Mouse (Mus musculus) CH12.LX (cell line): ENCODE data around the gene Gpr143.

ENCODE experiments used
- BHLHE40 ChIP-seq: IDR thresholded peaks from 2 replicates; pipeline ENCODE4 v1.6.1; 2011; ENCODE audit warnings: mild to moderate bottlenecking, low read depth, low read length, improper control_type of control experiment
- CTCF ChIP-seq, 2 experiments: IDR thresholded peaks in 1 of 2; conservative IDR thresholded peaks in 1 of 2; 2 replicates each; pipeline ENCODE4 v1.5.1; 2011 to 2012; ENCODE audit warnings: low read depth in 2 of 2, low read length in 2 of 2, improper control_type of control experiment in 1 of 2, inconsistent platforms in 1 of 2, mild to moderate bottlenecking in 1 of 2, moderate library complexity in 1 of 2
- MAX ChIP-seq: IDR thresholded peaks from 2 replicates; pipeline ENCODE4 v1.6.1; 2011; ENCODE audit warnings: low read length, improper control_type of control experiment
- PAX5 ChIP-seq: IDR thresholded peaks from 2 replicates; pipeline ENCODE4 v1.6.1; 2012; ENCODE audit warnings: low read length, inconsistent platforms, mixed read lengths
- POLR2A ChIP-seq: IDR thresholded peaks from 2 replicates; pipeline ENCODE4 v1.6.1; 2011; ENCODE audit warnings: low read depth, mild to moderate bottlenecking, improper control_type of control experiment, low read length
- POLR2AphosphoS2 ChIP-seq: IDR thresholded peaks from 2 replicates; pipeline ENCODE4 v1.6.1; 2011; ENCODE audit warnings: low read depth, low read length, improper control_type of control experiment
- USF1 ChIP-seq: IDR thresholded peaks from 2 replicates; pipeline ENCODE4 v1.6.1; 2014; ENCODE audit warnings: low read depth, mild to moderate bottlenecking, inconsistent platforms, low read length, improper control_type of control experiment

- TF ChIP-seq MAX (no peak), POLR2A (no peak), CTCF (conservative IDR thresholded peaks at IDR 0.05 in 1 of 2, IDR thresholded peaks at IDR 0.05 in 1 of 2; ENCODE audit: low read depth in 2 of 2, low read length in 2 of 2) (no peak), USF1 (no peak), PAX5 (no peak), POLR2AphosphoS2 (no peak), BHLHE40 (no peak)
Observed at GRCm38 (mm10) chrX:152813339-152813738, 31.6 kb downstream of the Gpr143 start.
